Comparison of ENCODE assay signal across 19 mouse cellular contexts in genomic region chr12:117380836-117381235, GRCm38 (mm10).
"Had no signal": no experiment of that assay in that cellular context is flagged by ENCODE, and none has a peak within 500 bp of the region (broad histone marks: within the 10 kb centered on the region; RNA-seq: fewer than 3 reads in every experiment).

No protein-coding gene starts in this region.

- H3K27me3 ChIP-seq: liver, embryonic 13.5 days; neural tube, embryonic 12.5 days had no signal

- H3K4me3 ChIP-seq: layer of hippocampus, adult 2 months; liver, embryonic 13.5 days; neural tube, embryonic 12.5 days; neural tube, embryonic 15.5 days had no signal

- H3K27ac ChIP-seq: kidney, postnatal 0 days; layer of hippocampus, adult 2 months; liver, embryonic 13.5 days; neural tube, embryonic 12.5 days; neural tube, embryonic 15.5 days; stomach, postnatal 0 days had no signal

- H3K4me1 ChIP-seq: liver, embryonic 13.5 days; neural tube, embryonic 12.5 days; neural tube, embryonic 15.5 days had no signal

- H3K4me2 ChIP-seq: liver, embryonic 13.5 days; midbrain, embryonic 11.5 days; neural tube, embryonic 12.5 days; neural tube, embryonic 15.5 days had no signal

- H3K36me3 ChIP-seq: liver, embryonic 13.5 days; neural tube, embryonic 12.5 days; neural tube, embryonic 15.5 days had no signal

- H3K9ac ChIP-seq: liver, embryonic 13.5 days; neural tube, embryonic 12.5 days; neural tube, embryonic 15.5 days had no signal

- H3K9me3 ChIP-seq: liver, embryonic 13.5 days; neural tube, embryonic 12.5 days; neural tube, embryonic 15.5 days had no signal

- DNase-seq: kidney, adult 9 months; kidney, postnatal 25 days; layer of hippocampus, adult 9-11 months; liver, embryonic 13.5 days; lung, adult 2 months; lung, postnatal 14 days; lung, postnatal 4 days; midbrain, embryonic 14.5 days; right cerebral cortex, adult 18-20 months; right cerebral cortex, postnatal 14 days; right cerebral cortex, postnatal 4 days; thymus, adult 2 months; thymus, postnatal 14 days had no signal
